ENCODE assay signal across 10 mouse cellular contexts in genomic region chr9:65546413-65546695, GRCm38 (mm10). TPM values are rescaled to one million over a fixed set of nuclear protein-coding genes. Genes with fewer than 3 reads are reported as not detected.
DNase-seq lines count a peak whose midpoint lies in the region; ATAC-seq and TF ChIP-seq lines count a peak whose summit lies in the region.
"Had no signal": no experiment of that assay in that cellular context is flagged by ENCODE, and none has a peak within 500 bp of the region (broad histone marks: within the 10 kb centered on the region; RNA-seq: fewer than 3 reads in every experiment).

No protein-coding gene starts in this region.

- no peaks in the 10 kb centered on the region for H3K9me3 ChIP-seq in heart, embryonic 11.5 days (replicated peaks; ENCODE audit: control insufficient read depth, low read length)
- no peaks in the 10 kb centered on the region for H3K9me3 ChIP-seq in kidney, embryonic 14.5 days (ENCODE audit: control insufficient read depth, low read length)

- no peak overlapping the region for H3K4me2 ChIP-seq in heart, embryonic 11.5 days
- no peak overlapping the region for H3K4me2 ChIP-seq in kidney, embryonic 14.5 days (replicated peaks; ENCODE audit: low read depth, low read length)

- no peaks in the 10 kb centered on the region for H3K27me3 ChIP-seq in heart, embryonic 11.5 days (ENCODE audit: control insufficient read depth, insufficient read depth, low read length)
- no peaks in the 10 kb centered on the region for H3K27me3 ChIP-seq in testis, adult 2 months (ENCODE audit: control insufficient read depth, insufficient read depth, low read length)
- no peaks in the 10 kb centered on the region for H3K27me3 ChIP-seq in liver, adult 2 months (ENCODE audit: control insufficient read depth, insufficient read depth, low read length)
- no peaks in the 10 kb centered on the region for H3K27me3 ChIP-seq in kidney, embryonic 14.5 days (ENCODE audit: control insufficient read depth, insufficient read depth, low read length)

- WGBS in heart, embryonic 11.5 days (ENCODE audit: insufficient replicate concordance) = 45% methylated on average over 4 of the region's 4 CpGs
- WGBS in liver, adult 2 months = 57% methylated on average over 4 of the region's 4 CpGs
- 57% methylated on average over 4 of the region's 4 CpGs for WGBS in kidney, embryonic 14.5 days

- TF ChIP-seq POLR2A in testis, adult 2 months (IDR thresholded peaks at IDR 0.05; ENCODE audit: control insufficient read depth, low read depth, low read length) = no peak
- TF ChIP-seq POLR2A in liver, adult 2 months (IDR thresholded peaks at IDR 0.05; ENCODE audit: extremely low read depth, insufficient read depth, low read length) = no peak

- no peak overlapping the region; the same call in 1 of the 2 replicates for H3K9ac ChIP-seq in heart, embryonic 11.5 days (ENCODE audit: low read depth, low read length)
- no peak overlapping the region for H3K9ac ChIP-seq in liver, adult 2 months (ENCODE audit: low read depth, low read length)
- H3K9ac ChIP-seq in kidney, embryonic 14.5 days (ENCODE audit: low read depth, low read length) = no peak overlapping the region

- peaks cover 54% of the 10 kb centered on the region for H3K4me1 ChIP-seq in heart, embryonic 11.5 days (ENCODE audit: control insufficient read depth, insufficient read depth, low read length)
- H3K4me1 ChIP-seq in testis, adult 2 months (ENCODE audit: control insufficient read depth, insufficient read depth, low read length) = peaks cover 16% of the 10 kb centered on the region
- H3K4me1 ChIP-seq in liver, adult 2 months (ENCODE audit: control insufficient read depth, insufficient read depth, low read length) = peaks cover under 1% of the 10 kb centered on the region; the same call in 1 of the 2 replicates
- H3K4me1 ChIP-seq in kidney, embryonic 14.5 days (ENCODE audit: control insufficient read depth, insufficient read depth, low read length) = peaks cover 13% of the 10 kb centered on the region; the same call in 1 of the 2 replicates

- intact Hi-C loops in heart, postnatal 25 days (cut with DNase I) = no loop called here

- ATAC-seq in heart, embryonic 11.5 days (replicated peaks; ENCODE audit: insufficient number of reproducible peaks, low FRiP score, low TSS enrichment) = no peak
- no peak for ATAC-seq in kidney, embryonic 14.5 days (ENCODE audit: low FRiP score, low TSS enrichment)

- no peaks in the 10 kb centered on the region for H3K79me2 ChIP-seq in liver, adult 2 months (ENCODE audit: control insufficient read depth, insufficient read depth, low read length)

- TF ChIP-seq CTCF in testis, adult 2 months (IDR thresholded peaks at IDR 0.05; ENCODE audit: control insufficient read depth, insufficient read depth, insufficient replicate concordance, low read depth, low read length) = no peak
- TF ChIP-seq CTCF in liver, adult 2 months (IDR thresholded peaks at IDR 0.05; ENCODE audit: low read depth, low read length) = no peak

- H3K27ac ChIP-seq in heart, embryonic 11.5 days (ENCODE audit: low read depth, low read length) = peak overlapping the region; percentile 52
- H3K27ac ChIP-seq in testis, adult 2 months (ENCODE audit: control insufficient read depth, insufficient read depth, low read depth, low read length) = peak overlapping the region; percentile 66; the same call in 1 of the 2 replicates
- peak overlapping the region; percentile 68 for H3K27ac ChIP-seq in liver, adult 2 months (replicated peaks; ENCODE audit: insufficient read depth, low read depth, low read length)
- H3K27ac ChIP-seq in kidney, embryonic 14.5 days (ENCODE audit: low read depth, low read length) = no peak overlapping the region

- no peak overlapping the region for H3K4me3 ChIP-seq in heart, embryonic 11.5 days (ENCODE audit: low read depth, low read length)
- peak overlapping the region; percentile 23 for H3K4me3 ChIP-seq in testis, adult 2 months (ENCODE audit: control insufficient read depth, low read depth, low read length)
- no peak overlapping the region for H3K4me3 ChIP-seq in liver, adult 2 months (ENCODE audit: insufficient read depth, low read depth, low read length)
- H3K4me3 ChIP-seq in kidney, embryonic 14.5 days (ENCODE audit: low read length) = no peak overlapping the region

- no peaks in the 10 kb centered on the region for H3K36me3 ChIP-seq in heart, embryonic 11.5 days (ENCODE audit: control insufficient read depth, insufficient read depth, low read length)
- no peaks in the 10 kb centered on the region for H3K36me3 ChIP-seq in testis, adult 2 months (ENCODE audit: control insufficient read depth, insufficient read depth, low read length)
- no peaks in the 10 kb centered on the region for H3K36me3 ChIP-seq in liver, adult 2 months (ENCODE audit: control insufficient read depth, insufficient read depth, low read length)
- H3K36me3 ChIP-seq in kidney, embryonic 14.5 days (ENCODE audit: control insufficient read depth, insufficient read depth, low read length) = no peaks in the 10 kb centered on the region

- DNase-seq in heart, postnatal 25 days (ENCODE audit: low spot score) = no peak
- no peak for DNase-seq in testis, postnatal 14 days (ENCODE audit: low spot score)
- no peak for DNase-seq in liver, adult 2 months (ENCODE audit: extremely low read depth, low read depth, low spot score)
- DNase-seq in embryo, embryonic 9.5 days (ENCODE audit: extremely low spot score) = no peak
- no peak for DNase-seq in left cerebral cortex, adult 9 months (ENCODE audit: low spot score in 2 of 2)
- DNase-seq: thymus, postnatal 4 days had no signal

RNA-seq across cellular contexts. Expression of gene Ankdd1a, which starts 26.4 kb away (rescaled TPM):
- polyA plus RNA-seq in heart, embryonic 11.5 days (2014; fragmentation: Nextera tagmentation; extraction: Ambion mirVana) = not detected in 2 replicates
- total RNA-seq in heart, postnatal 25 days (2021) = not detected
- not detected in 2 replicates for polyA plus RNA-seq in testis, adult 2 months (2012; rRNA removed)
- total RNA-seq in liver, adult 2 months (2014; rRNA removed) = not detected in 2 replicates
- polyA plus RNA-seq in liver, adult 2 months (2012; rRNA removed) = not detected in 2 replicates
- polyA plus RNA-seq in kidney, embryonic 14.5 days (2014; fragmentation: Nextera tagmentation; extraction: Ambion mirVana) = not detected in 2 replicates
- polyA plus RNA-seq: kidney, embryonic 16.5 days had no signal

RNA-seq across cellular contexts. Expression of gene Plekho2, which starts 33.5 kb away (rescaled TPM):
- 10.6 and 11.9 TPM in 2 replicates for polyA plus RNA-seq in heart, embryonic 11.5 days (2014; fragmentation: Nextera tagmentation; extraction: Ambion mirVana)
- 10 to 100 TPM; 12.9 to 13.2 TPM for total RNA-seq in heart, postnatal 25 days (2021)
- 67.0 and 72.5 TPM in 2 replicates for polyA plus RNA-seq in testis, adult 2 months (2012; rRNA removed)
- 1.4 and 2.2 TPM in 2 replicates for total RNA-seq in liver, adult 2 months (2014; rRNA removed)
- polyA plus RNA-seq in liver, adult 2 months (2012; rRNA removed) = 2.9 and 5.4 TPM in 2 replicates
- polyA plus RNA-seq in kidney, embryonic 14.5 days (2014; fragmentation: Nextera tagmentation; extraction: Ambion mirVana) = 10.8 and 14.1 TPM in 2 replicates

RNA-seq across cellular contexts. Expression of gene Pif1, which starts 40.6 kb away (rescaled TPM):
- 7.6 and 9.5 TPM in 2 replicates for polyA plus RNA-seq in heart, embryonic 11.5 days (2014; fragmentation: Nextera tagmentation; extraction: Ambion mirVana)
- total RNA-seq in heart, postnatal 25 days (2021) = not detected
- polyA plus RNA-seq in testis, adult 2 months (2012; rRNA removed) = 0.40 and 0.79 TPM in 2 replicates
- 0.20 TPM in 1 of 2 replicates, not detected in the other for total RNA-seq in liver, adult 2 months (2014; rRNA removed)
- polyA plus RNA-seq in liver, adult 2 months (2012; rRNA removed) = 0.04 TPM in 1 of 2 replicates, not detected in the other
- 9.7 and 12.5 TPM in 2 replicates for polyA plus RNA-seq in kidney, embryonic 14.5 days (2014; fragmentation: Nextera tagmentation; extraction: Ambion mirVana)
